ENCODE assay signal across 20 mouse cellular contexts in the genomic region with DNA sequence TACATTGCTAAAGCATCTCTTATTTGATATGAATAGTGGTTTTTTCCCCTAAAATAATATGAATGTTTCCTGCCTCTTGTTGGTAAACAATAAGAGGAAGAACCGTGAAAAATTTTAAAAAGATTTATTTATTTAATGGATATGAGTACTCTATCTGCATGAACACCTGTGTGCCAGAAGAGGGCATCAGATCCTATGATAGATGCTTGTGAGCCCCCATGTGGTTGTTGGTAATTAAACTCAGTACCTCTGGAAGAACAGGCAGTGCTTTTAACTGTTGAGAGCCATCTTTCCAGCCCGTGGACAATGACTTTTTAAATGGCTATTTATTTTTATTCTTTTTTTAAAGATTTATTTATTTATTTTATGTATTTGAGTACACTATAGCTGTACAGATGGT. TPM values are rescaled to one million over a fixed set of nuclear protein-coding genes. Genes with fewer than 3 reads are reported as not detected.
DNase-seq lines count a peak whose midpoint lies in the region; ATAC-seq and TF ChIP-seq lines count a peak whose summit lies in the region.
"Had no signal": no experiment of that assay in that cellular context is flagged by ENCODE, and none has a peak within 500 bp of the region (broad histone marks: within the 10 kb centered on the region; RNA-seq: fewer than 3 reads in every experiment).

No protein-coding gene starts in this region.

- H3K4me1 ChIP-seq in heart, adult 2 months (ENCODE audit: control insufficient read depth, insufficient read depth, low read length), result peaks cover 4% of the 10 kb centered on the region
- H3K4me1 ChIP-seq in liver, postnatal 0 days (ENCODE audit: insufficient read depth), result peaks cover 11% of the 10 kb centered on the region

- TF ChIP-seq CTCF in heart, adult 2 months (IDR thresholded peaks at IDR 0.05), result peak; percentile 41
- peak; percentile 52 for TF ChIP-seq CTCF in liver, postnatal 0 days (IDR thresholded peaks at IDR 0.05; ENCODE audit: low read depth)

- no peak for ATAC-seq in liver, postnatal 0 days
- ATAC-seq: midbrain, embryonic 13.5 days had no signal

- TF ChIP-seq POLR2A in heart, adult 2 months (IDR thresholded peaks at IDR 0.05; ENCODE audit: insufficient read depth, low read depth, low read length), result no peak

- H3K27ac ChIP-seq in heart, adult 2 months, result no peak overlapping the region
- no peak overlapping the region for H3K27ac ChIP-seq in liver, postnatal 0 days (ENCODE audit: low read depth)
- H3K27ac ChIP-seq: embryonic facial prominence, embryonic 12.5 days; kidney, embryonic 15.5 days; limb, embryonic 12.5 days; macrophage; midbrain, embryonic 13.5 days had no signal

- 80% methylated on average over 2 of the region's 2 CpGs for WGBS in heart, adult 2 months
- 78% methylated on average over 2 of the region's 2 CpGs for WGBS in liver, postnatal 0 days (ENCODE audit: insufficient replicate concordance)

- no peaks in the 10 kb centered on the region for H3K9me3 ChIP-seq in liver, postnatal 0 days (ENCODE audit: low read length)
- H3K9me3 ChIP-seq: embryonic facial prominence, embryonic 12.5 days; kidney, embryonic 15.5 days; limb, embryonic 12.5 days; midbrain, embryonic 13.5 days had no signal

- TF ChIP-seq EP300 in heart, adult 2 months (IDR thresholded peaks at IDR 0.05; ENCODE audit: insufficient read depth, low read depth, low read length), result no peak
- TF ChIP-seq EP300 in liver, postnatal 0 days (IDR thresholded peaks at IDR 0.05; ENCODE audit: low read depth), result no peak

- H3K4me2 ChIP-seq in liver, postnatal 0 days (ENCODE audit: low read depth, low read length), result no peak overlapping the region
- H3K4me2 ChIP-seq: embryonic facial prominence, embryonic 12.5 days; heart, embryonic 11.5 days; kidney, embryonic 15.5 days; limb, embryonic 12.5 days; midbrain, embryonic 13.5 days had no signal

- H3K36me3 ChIP-seq in heart, adult 2 months (ENCODE audit: control insufficient read depth, insufficient read depth, low read length), result peaks cover 7% of the 10 kb centered on the region
- peaks cover 7% of the 10 kb centered on the region for H3K36me3 ChIP-seq in liver, postnatal 0 days (replicated peaks; ENCODE audit: insufficient read depth, low read length)

- no peak overlapping the region for H3K9ac ChIP-seq in heart, adult 2 months (ENCODE audit: low read depth, low read length)
- H3K9ac ChIP-seq in liver, postnatal 0 days (replicated peaks), result no peak overlapping the region
- H3K9ac ChIP-seq: embryonic facial prominence, embryonic 12.5 days; kidney, embryonic 15.5 days; limb, embryonic 12.5 days; midbrain, embryonic 13.5 days had no signal

- no peaks in the 10 kb centered on the region for H3K27me3 ChIP-seq in heart, adult 2 months (ENCODE audit: control insufficient read depth, insufficient read depth, low read length)
- no peaks in the 10 kb centered on the region for H3K27me3 ChIP-seq in liver, postnatal 0 days (ENCODE audit: insufficient read depth, low read length)
- H3K27me3 ChIP-seq: embryonic facial prominence, embryonic 12.5 days; kidney, embryonic 15.5 days; limb, embryonic 12.5 days; midbrain, embryonic 13.5 days had no signal

- H3K4me3 ChIP-seq in heart, adult 2 months, result no peak overlapping the region
- no peak overlapping the region for H3K4me3 ChIP-seq in liver, postnatal 0 days (ENCODE audit: low read depth, low read length)
- H3K4me3 ChIP-seq: embryonic facial prominence, embryonic 12.5 days; kidney, embryonic 15.5 days; limb, embryonic 12.5 days; midbrain, embryonic 13.5 days had no signal

- DNase-seq in heart, adult 2 months, result no peak
- no peak for DNase-seq in heart, postnatal 14 days
- no peak for DNase-seq in liver, postnatal 0 days
- DNase-seq in liver (no peak), A20 (ENCODE audit: low read depth, low spot score) (peak; percentile 56), ZHBTc4 (ENCODE audit: low read depth, low spot score) (peak; percentile 39)
- DNase-seq in gastrocnemius, adult 8-10 months (ENCODE audit: low spot score in 2 of 2), result no peak
- DNase-seq in cerebellum, adult 9-10 months, result no peak
- DNase-seq: adrenal gland, postnatal 36 days; cerebellum, adult 2 months; gastrocnemius, postnatal 36 days; heart, postnatal 4 days; retina, postnatal 1 day; thymus, adult 18-20 months had no signal

- H3K79me2 ChIP-seq in heart, adult 2 months (replicated peaks; ENCODE audit: control insufficient read depth, insufficient read depth, low read length), result 0 out of 2 replicates have a peak, but pooled peaks cover 4% of the 10 kb centered on the region

- intact Hi-C loops in heart, adult 2 months (cut with DNase I), result no loop called here
- intact Hi-C loops in heart, postnatal 14 days (cut with DNase I), result no loop called here

RNA-seq across cellular contexts. Expression of a gene that starts 5.7 kb away (rescaled TPM):
- total RNA-seq in heart, adult 2 months (2021), result 10 to 100 TPM; 13.9 to 14.8 TPM
- polyA plus RNA-seq in heart, adult 2 months (2012; rRNA removed), result 5.9 and 9.9 TPM in 2 replicates
- 10 to 100 TPM; 22.0 to 22.3 TPM for total RNA-seq in heart, postnatal 14 days (2021)
- 3.6 and 4.8 TPM in 2 replicates for polyA plus RNA-seq in liver, postnatal 0 days (2015; fragmentation: Nextera tagmentation; extraction: Ambion mirVana)
- total RNA-seq in gastrocnemius, adult 8-10 months (2022), result 1 to 10 TPM; 5.5 to 6.9 (median 5.8) TPM

Comparison
In these comparisons a context has a peak if more than half of its experiments do, and no peak if none do; other contexts are left out.
1. DNase-seq: peak in A20 (single experiment) and ZHBTc4 (single experiment); none in heart, adult 2 months (0 of 2), heart, postnatal 14 days (0 of 2), liver, postnatal 0 days (single experiment), liver (single experiment), gastrocnemius, adult 8-10 months (0 of 2) and cerebellum, adult 9-10 months (single experiment).